Mouse (Mus musculus) neural tube, embryonic 14.5 days (tissue): ENCODE measurements around the gene Zfp385c. TPM values are rescaled to one million over a fixed set of nuclear protein-coding genes. Genes with fewer than 3 reads are reported as not detected.

Source experiments
- ATAC-seq: fragments of 200-750 bp; cut with Nextera tagmentation; 2 replicates; pipeline ENCODE4 v1.8.0; 2017; ENCODE audit warnings: low read depth, mild to moderate bottlenecking, moderate TSS enrichment, moderate library complexity
- H3K27ac ChIP-seq: fragments of 300-500 bp; sonication (generic); 2 replicates; pipeline ENCODE4 v1.5.1; 2014; ENCODE audit warnings: low read depth, mild to moderate bottlenecking, control low read depth, low read length, moderate library complexity, mixed read lengths
- H3K27me3 ChIP-seq: fragments of 300-500 bp; sonication (generic); 2 replicates; pipeline ENCODE4 v1.6.1; 2014; ENCODE audit warnings: low read length; ENCODE audit not compliant: control insufficient read depth, insufficient read depth
- H3K36me3 ChIP-seq: fragments of 300-500 bp; sonication (generic); 2 replicates; pipeline ENCODE4 v1.6.1; 2014; ENCODE audit warnings: low read length, mixed read lengths; ENCODE audit not compliant: control insufficient read depth, insufficient read depth
- H3K4me1 ChIP-seq: fragments of 300-500 bp; sonication (generic); 2 replicates; pipeline ENCODE4 v1.6.1; 2014; ENCODE audit warnings: low read length; ENCODE audit not compliant: control insufficient read depth, insufficient read depth
- H3K4me2 ChIP-seq: fragments of 300-500 bp; sonication (generic); 2 replicates; pipeline ENCODE4 v1.6.1; 2014; ENCODE audit warnings: mild to moderate bottlenecking, low read depth, low read length, control low read depth
- H3K4me3 ChIP-seq: fragments of 300-500 bp; sonication (generic); 2 replicates; pipeline ENCODE4 v1.5.1; 2014; ENCODE audit warnings: low read depth, low read length, control low read depth, mixed read lengths
- H3K9ac ChIP-seq: fragments of 300-500 bp; sonication (generic); replicated peaks from 2 replicates; pipeline ENCODE4 v1.6.1; 2014; ENCODE audit warnings: low read depth, mild to moderate bottlenecking, control low read depth, low read length, mixed read lengths
- H3K9me3 ChIP-seq: fragments of 300-500 bp; sonication (generic); 2 replicates; pipeline ENCODE4 v1.6.1; 2016; ENCODE audit warnings: low read length; ENCODE audit not compliant: control insufficient read depth
- WGBS: fragments of 180-500 bp; shearing (Covaris S2); extraction: QIAGEN DNeasy Blood & Tissue Kit; methylation state at CpG from one replicate; pipeline ENCODE4 v1.1.7; 2014; 5-methylcytosine and 5-hydroxymethylcytosine counted together
- polyA plus RNA-seq: library from polyadenylated mRNA; unstranded; fragments of >200 nt; fragmentation: Nextera tagmentation; extraction: Ambion mirVana; gene quantifications from 2 replicates; pipeline ENCODE4 v1.2.1, GENCODE M21; 2014

Zfp385c gene
- polyA plus RNA-seq, 1 experiment from 2014 or later = 0.50 TPM

GRCm38 (mm10) chr11:100713174-100713573 is 20.9 kb upstream of the Zfp385c start:
- Histone ChIP-seq H3K4me1 (peaks cover 14% of the 10 kb centered on the region), H3K27me3 (no peaks in the 10 kb centered on the region), H3K27ac (no peak overlapping the region), H3K4me2 (no peak overlapping the region), H3K9ac (no peak overlapping the region), H3K4me3 (no peak overlapping the region), H3K36me3 (peaks cover 47% of the 10 kb centered on the region), H3K9me3 (no peaks in the 10 kb centered on the region)
- no peak for ATAC-seq
- WGBS = 71% methylated on average over 4 of the region's 4 CpGs

- H3K4me2 ChIP-seq = peak within 1 kb of the TSS; percentile 64
- peak within 1 kb of the TSS; percentile 94 for H3K4me3 ChIP-seq
- H3K27ac ChIP-seq = peak within 1 kb of the TSS; percentile 60
- peak; percentile 94 for ATAC-seq
- H3K4me1 ChIP-seq = peaks cover 14% of the 10 kb centered on the region
- H3K36me3 ChIP-seq = peaks cover 39% of the 10 kb centered on the region
- H3K27me3 ChIP-seq = no peaks in the 10 kb centered on the region
- peak within 1 kb of the TSS; percentile 81 for H3K9ac ChIP-seq
- WGBS = 2% methylated on average over 48 of the region's 48 CpGs
- no peaks in the 10 kb centered on the region for H3K9me3 ChIP-seq
These were observed 19.7 kb upstream of the Zfp385c start, which contains the start of gene Kat2a for GRCm38 (mm10) chr11:100711783-100712615. Kat2a (minus strand) TSS chr11:100712465.

GRCm38 (mm10) chr11:100710977-100711376 is 18.7 kb upstream of the Zfp385c start:
- 0 out of 2 replicates have a peak overlapping the region, but pooled peaks have one; percentile 94 for H3K4me3 ChIP-seq
- peaks cover 14% of the 10 kb centered on the region for H3K4me1 ChIP-seq
- H3K27ac ChIP-seq = no peak overlapping the region
- H3K27me3 ChIP-seq = no peaks in the 10 kb centered on the region
- WGBS = 90% methylated on average over 4 of the region's 4 CpGs
- peaks cover 29% of the 10 kb centered on the region for H3K36me3 ChIP-seq
- no peak overlapping the region; the same call in 1 of the 2 replicates for H3K9ac ChIP-seq
- ATAC-seq = no peak
- H3K4me2 ChIP-seq = peak overlapping the region; percentile 64
- H3K9me3 ChIP-seq = no peaks in the 10 kb centered on the region

GRCm38 (mm10) chr11:100710528-100710927 is 18.3 kb upstream of the Zfp385c start:
- Histone ChIP-seq H3K27me3 (no peaks in the 10 kb centered on the region), H3K9ac (no peak overlapping the region; the same call in 1 of the 2 replicates), H3K36me3 (peaks cover 25% of the 10 kb centered on the region), H3K4me3 (no peak overlapping the region), H3K4me2 (no peak overlapping the region; the same call in 1 of the 2 replicates), H3K4me1 (peaks cover 14% of the 10 kb centered on the region), H3K27ac (no peak overlapping the region), H3K9me3 (no peaks in the 10 kb centered on the region)
- ATAC-seq = no peak
- WGBS = 94% methylated on average over 15 of the region's 15 CpGs

GRCm38 (mm10) chr11:100709201-100709810 is 17.1 kb upstream of the Zfp385c start:
- no peaks in the 10 kb centered on the region for H3K9me3 ChIP-seq
- no peak overlapping the region for H3K27ac ChIP-seq
- H3K4me3 ChIP-seq = no peak overlapping the region
- ATAC-seq = no peak
- no peak overlapping the region for H3K9ac ChIP-seq
- no peaks in the 10 kb centered on the region for H3K27me3 ChIP-seq
- H3K4me2 ChIP-seq = no peak overlapping the region
- 98% methylated on average over 9 of the region's 9 CpGs for WGBS
- H3K36me3 ChIP-seq = peaks cover 30% of the 10 kb centered on the region
- peaks cover 14% of the 10 kb centered on the region for H3K4me1 ChIP-seq

- no peaks in the 10 kb centered on the region for H3K27me3 ChIP-seq
- H3K9ac ChIP-seq = no peak overlapping the region
- no peak overlapping the region for H3K4me3 ChIP-seq
- ATAC-seq = no peak
- H3K4me1 ChIP-seq = no peaks in the 10 kb centered on the region
- no peak overlapping the region for H3K27ac ChIP-seq
- 94% methylated on average over 23 of the region's 23 CpGs for WGBS
- H3K9me3 ChIP-seq = no peaks in the 10 kb centered on the region
- H3K36me3 ChIP-seq = peaks cover 29% of the 10 kb centered on the region
- H3K4me2 ChIP-seq = no peak overlapping the region
These were observed 13.0 kb upstream of the Zfp385c start for GRCm38 (mm10) chr11:100705095-100705747.

GRCm38 (mm10) chr11:100703851-100704531 is 11.7 kb upstream of the Zfp385c start, which contains the start of gene Dhx58:
Dhx58 (minus strand) TSS chr11:100704271.
- no peak for ATAC-seq
- 75% methylated on average over 7 of the region's 7 CpGs for WGBS

GRCm38 (mm10) chr11:100703366-100703765 is 11.1 kb upstream of the Zfp385c start:
- Histone ChIP-seq H3K9ac (no peak overlapping the region), H3K4me3 (no peak overlapping the region), H3K27ac (no peak overlapping the region), H3K4me1 (no peaks in the 10 kb centered on the region), H3K27me3 (no peaks in the 10 kb centered on the region), H3K36me3 (peaks cover 15% of the 10 kb centered on the region; the same call in 1 of the 2 replicates), H3K9me3 (no peaks in the 10 kb centered on the region), H3K4me2 (no peak overlapping the region)
- WGBS = 75% methylated on average over 11 of the region's 11 CpGs
- ATAC-seq = no peak

More at GRCm38 (mm10) chr11:100703851-100704531, 11.7 kb upstream of the Zfp385c start, which contains the start of gene Dhx58:
- no peak within 1 kb of the TSS for H3K9ac ChIP-seq
- H3K4me1 ChIP-seq = no peaks in the 10 kb centered on the region
- H3K4me2 ChIP-seq = no peak within 1 kb of the TSS
- H3K36me3 ChIP-seq = peaks cover 21% of the 10 kb centered on the region
- H3K4me3 ChIP-seq = no peak within 1 kb of the TSS
- H3K9me3 ChIP-seq = no peaks in the 10 kb centered on the region
- no peak within 1 kb of the TSS for H3K27ac ChIP-seq
- no peaks in the 10 kb centered on the region for H3K27me3 ChIP-seq
